Mouse (Mus musculus) kidney, adult 2 months (tissue): ENCODE data around the gene Cers6.

Source experiments
- CTCF ChIP-seq: fragments of 200-500 bp; conservative IDR thresholded peaks from 2 replicates; pipeline ENCODE4 v1.5.1; 2011; ENCODE audit warnings: low read depth, mild to moderate bottlenecking, control low read depth, low read length, moderate library complexity, mixed read lengths; ENCODE audit not compliant: insufficient read depth, insufficient read length
- POLR2A ChIP-seq: fragments of 200-500 bp; IDR thresholded peaks from one replicate; pipeline ENCODE4 v1.6.1; 2011; ENCODE audit warnings: low read depth, low read length, control low read depth

DNA sequence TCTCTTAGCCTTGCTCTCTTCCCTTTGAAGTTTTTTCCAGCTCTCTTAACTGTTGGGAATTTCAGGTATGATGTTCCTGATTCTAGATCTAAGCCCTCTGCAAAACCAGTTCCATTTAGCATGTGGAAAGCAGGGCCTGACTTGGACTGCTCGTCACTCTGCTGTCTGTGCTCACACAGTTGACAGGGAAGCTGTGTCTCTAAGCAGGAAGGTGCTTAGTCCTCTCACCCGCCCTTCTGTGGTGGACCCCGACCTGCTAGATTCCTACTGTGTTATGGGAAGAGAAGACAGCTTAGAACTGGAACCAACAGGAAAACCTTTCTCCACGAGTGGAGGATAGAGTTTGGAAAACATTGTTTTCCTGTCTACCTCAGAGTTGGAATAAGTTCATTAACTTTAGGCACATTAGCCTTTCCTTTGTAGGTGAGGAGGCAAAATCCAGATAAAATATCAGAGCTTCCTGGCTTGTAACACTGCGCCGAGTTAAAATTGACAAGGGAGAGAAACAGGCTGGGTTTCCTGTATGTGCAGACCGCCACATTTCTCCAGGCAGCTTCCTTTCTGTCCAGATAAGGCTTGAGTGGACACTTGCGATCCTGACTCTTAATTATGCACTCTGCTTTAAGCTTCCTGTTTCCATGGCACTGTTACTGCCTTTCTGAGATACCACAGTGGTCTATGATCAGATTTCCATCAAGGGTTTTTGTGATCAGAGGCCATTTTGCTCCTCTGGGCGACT lies 39.6 kb downstream of the Cers6 start:
- TF ChIP-seq POLR2A (no peak), CTCF (no peak)
